Mouse (Mus musculus) cerebellum, adult 11-12 months (tissue): ENCODE results near the gene Fcrlb.
A peak's percentile ranks its signal among the peaks of the same experiment; 100 is the strongest.
"Not testable (repeated sequence)": the region's sequence is repeated elsewhere in the genome, so short reads cannot be mapped to it uniquely, and the experiment has no call there.

Experiments used
- DNase-seq: peaks from one replicate; pipeline ENCODE4 v3.0.0; 2022

Gene Fcrlb

DNA sequence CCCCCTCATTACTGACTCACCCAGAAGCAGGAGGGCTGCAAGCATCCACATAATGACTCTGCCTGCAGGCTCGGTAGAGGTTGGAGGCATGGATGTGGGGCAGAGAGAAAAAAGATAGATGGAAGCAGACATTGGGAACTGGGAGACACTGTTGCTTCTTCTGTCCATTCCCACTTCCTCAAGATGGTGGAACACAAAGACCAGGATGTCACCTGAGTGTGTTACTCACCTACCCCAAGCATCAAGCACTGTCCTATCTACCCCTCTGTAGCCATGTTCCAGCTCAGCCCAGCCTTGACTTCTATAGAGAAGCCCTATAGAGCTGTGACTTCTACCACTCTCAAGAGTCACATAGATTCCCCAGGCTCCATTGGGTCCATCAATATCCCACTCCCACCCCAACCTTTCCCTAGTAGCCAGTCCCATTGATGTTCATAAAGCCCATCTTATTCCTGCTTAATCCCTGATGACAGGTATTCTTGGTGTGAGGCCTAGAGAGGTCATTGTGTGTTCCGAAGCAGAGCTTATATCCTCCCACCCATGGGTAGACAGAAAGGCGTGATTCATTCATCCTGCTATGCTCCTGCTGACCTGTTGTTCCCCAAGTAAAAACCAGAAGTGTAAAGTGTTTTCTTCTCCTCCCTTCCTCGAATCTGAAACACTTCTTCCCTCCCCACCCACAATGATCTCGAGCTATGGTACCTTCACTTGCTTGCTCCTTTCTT, at the start of gene Fcrlb:
Gene Fcrlb, minus strand, starts transcription at position 51 of the 725 bp plus-strand sequence.
- DNase-seq = no peak

GRCm38 (mm10) chr1:170962301-170962700, 49.6 kb upstream of the Fcrlb start:
- DNase-seq = no peak

DNA sequence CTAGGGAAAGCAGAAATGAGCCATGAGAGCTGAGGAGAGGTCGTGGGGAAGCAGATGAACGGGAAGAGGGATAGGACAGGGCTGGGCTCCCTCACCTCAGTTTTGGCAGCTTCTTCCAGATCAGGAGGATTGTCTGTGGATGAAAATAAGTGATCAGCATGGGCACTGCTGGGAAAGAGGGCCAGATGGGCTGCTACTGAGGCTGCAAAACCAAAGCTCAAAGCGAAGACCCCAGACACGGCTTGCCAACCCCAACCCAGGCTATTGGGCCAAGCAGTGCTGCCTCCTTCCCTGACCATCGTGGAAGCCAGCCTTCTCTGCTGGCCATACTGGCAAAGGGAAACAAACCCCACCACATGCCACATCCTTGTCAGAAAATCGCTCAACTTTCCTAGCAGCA, 48.4 kb upstream of the Fcrlb start:
- DNase-seq = no peak

- DNase-seq = no peak
Observed at GRCm38 (mm10) chr1:170959791-170960190, 47.0 kb upstream of the Fcrlb start.

GRCm38 (mm10) chr1:170958225-170958624, 45.5 kb upstream of the Fcrlb start:
- DNase-seq = no peak

- DNase-seq = no peak
Observed at GRCm38 (mm10) chr1:170953192-170953591, 40.5 kb upstream of the Fcrlb start.

- DNase-seq = no peak
Observed at GRCm38 (mm10) chr1:170950772-170951171, 38.0 kb upstream of the Fcrlb start.

GRCm38 (mm10) chr1:170944908-170945307, 32.2 kb upstream of the Fcrlb start:
- not testable (repeated sequence) for DNase-seq

GRCm38 (mm10) chr1:170944151-170944550, 31.4 kb upstream of the Fcrlb start:
- not testable (repeated sequence) for DNase-seq

- no peak for DNase-seq
Observed at GRCm38 (mm10) chr1:170939255-170939654, 26.5 kb upstream of the Fcrlb start.

DNA sequence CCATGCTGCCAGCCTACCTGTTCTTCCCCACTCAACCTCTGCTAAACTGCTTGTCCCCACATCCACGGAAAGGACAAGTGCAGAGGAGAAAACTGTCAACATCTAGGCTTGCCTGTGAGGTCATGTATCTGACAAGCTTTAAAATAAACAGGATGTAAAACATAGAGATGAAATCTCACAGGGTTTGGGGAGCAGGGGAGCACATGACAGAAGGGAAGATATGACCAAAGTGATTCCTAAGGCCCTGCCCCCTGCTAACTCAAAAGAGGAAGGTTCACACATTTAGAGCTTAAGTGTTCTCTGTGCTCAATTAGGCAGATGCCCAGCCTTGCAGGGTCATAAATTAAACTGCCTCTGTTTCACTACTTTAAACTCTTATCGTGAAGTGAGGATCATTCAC, 21.6 kb upstream of the Fcrlb start:
- no peak for DNase-seq

GRCm38 (mm10) chr1:170933940-170934339, 21.2 kb upstream of the Fcrlb start:
- no peak for DNase-seq

DNA sequence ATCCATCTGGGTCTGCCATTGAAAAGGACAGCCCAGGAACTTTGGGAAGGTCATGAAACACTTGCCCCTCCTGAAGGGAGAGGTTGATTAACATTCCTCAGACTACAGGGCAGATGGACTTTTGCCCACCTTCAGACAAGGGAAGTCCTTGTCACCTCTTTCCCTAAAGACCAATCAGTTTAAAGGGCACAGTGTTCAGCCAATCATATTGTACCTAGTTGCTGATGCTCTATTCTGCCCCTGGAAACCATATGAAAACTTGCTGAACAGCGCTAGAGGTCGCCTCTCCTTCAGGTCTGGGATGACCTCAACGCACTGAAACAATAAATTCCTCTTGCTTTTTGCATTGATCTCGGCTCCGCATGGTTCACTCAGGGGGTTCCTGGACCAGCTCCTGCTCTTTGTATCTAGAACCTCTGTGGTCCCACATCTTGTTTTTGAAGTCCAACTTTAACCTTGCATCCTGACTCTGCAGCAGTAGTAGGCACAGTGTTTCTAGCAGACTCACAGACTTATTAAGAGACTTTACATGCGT, 20.7 kb upstream of the Fcrlb start:
- DNase-seq = no peak

GRCm38 (mm10) chr1:170932043-170932442, 19.3 kb upstream of the Fcrlb start:
- DNase-seq = no peak

GRCm38 (mm10) chr1:170929245-170929644, 16.5 kb upstream of the Fcrlb start:
- DNase-seq = no peak

GRCm38 (mm10) chr1:170928467-170928866, 15.7 kb upstream of the Fcrlb start:
- no peak for DNase-seq

DNA sequence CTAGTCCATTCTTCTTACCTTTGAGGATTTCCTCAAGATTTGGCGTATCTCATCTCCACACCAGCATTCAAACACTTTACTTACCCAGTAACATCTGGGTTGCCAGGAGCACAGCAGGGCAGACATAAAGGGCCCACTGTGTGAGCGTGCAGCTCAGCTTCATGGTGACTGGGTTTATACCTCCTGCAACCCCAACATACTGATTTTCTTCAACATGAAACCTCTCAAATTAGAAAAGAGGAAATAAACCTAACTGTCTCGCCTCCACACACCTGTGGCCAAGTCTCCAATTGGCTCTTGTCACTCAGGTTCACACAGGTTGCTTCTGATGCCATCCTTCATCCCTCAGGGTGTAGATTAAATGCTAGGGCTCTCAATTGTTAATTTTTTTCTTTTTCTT, 14.6 kb upstream of the Fcrlb start, which contains the start of gene Fcrla:
Gene Fcrla, minus strand, starts transcription at position 206 of the 400 bp plus-strand sequence.
- no peak for DNase-seq

DNA sequence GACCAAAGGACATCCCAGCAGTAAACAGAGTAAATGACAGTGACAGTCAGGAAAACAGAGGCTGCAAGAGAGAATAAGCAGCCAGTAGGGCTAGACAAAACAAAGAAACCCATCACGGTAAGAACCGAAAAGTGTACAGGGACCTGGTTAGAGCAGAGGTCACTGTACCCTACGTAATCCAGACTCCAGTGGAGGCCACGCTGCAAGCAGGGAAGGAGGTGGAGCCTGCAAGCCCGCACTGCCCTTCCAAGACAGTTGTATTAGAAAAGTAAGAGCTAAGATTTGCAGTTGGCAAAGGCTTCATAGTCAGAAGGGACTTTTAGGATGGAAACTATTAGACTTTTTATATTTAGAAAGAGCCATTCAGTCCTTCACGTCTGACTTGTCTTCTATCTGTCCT, 14.2 kb upstream of the Fcrlb start:
- no peak for DNase-seq

DNA sequence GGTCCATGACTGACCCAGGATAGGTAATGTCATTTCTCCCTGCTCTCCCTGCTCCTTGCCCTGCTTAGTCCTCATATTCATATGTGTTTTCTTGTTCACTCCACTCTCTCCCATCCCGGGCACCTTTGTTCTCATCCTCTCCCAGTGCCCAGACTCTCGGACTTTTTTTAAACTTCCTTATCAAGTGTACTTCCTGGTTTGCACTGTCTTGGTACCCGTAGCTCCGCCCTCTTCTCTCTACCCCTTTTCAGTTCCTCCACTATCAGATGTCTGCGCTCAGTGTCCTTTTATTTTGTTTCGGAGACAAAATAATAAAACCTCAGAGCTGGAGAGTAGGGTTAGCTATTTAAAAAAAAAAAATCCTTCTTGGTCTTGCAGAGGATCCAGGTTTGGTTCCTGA, 11.7 kb upstream of the Fcrlb start:
- no peak for DNase-seq

DNA sequence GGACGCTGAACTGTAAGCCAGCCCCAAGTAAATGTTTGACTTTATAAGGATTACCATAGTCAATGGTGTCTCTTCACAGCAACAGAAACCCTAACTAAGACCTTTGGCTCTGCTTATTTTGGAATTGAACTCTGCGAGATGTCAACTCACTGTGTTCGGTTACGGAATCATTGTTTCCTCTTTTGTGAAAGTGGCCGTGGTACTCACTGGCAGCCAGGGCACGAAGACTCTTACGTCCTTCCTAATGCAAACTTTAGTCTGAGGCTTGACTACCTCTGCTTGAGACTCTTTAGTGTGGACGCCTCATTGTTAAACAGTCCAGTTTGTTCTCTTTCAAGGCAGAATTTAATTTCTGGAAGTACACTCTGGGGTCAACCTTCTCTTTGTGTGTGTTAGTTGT, 6.6 kb upstream of the Fcrlb start:
- no peak for DNase-seq

GRCm38 (mm10) chr1:170915657-170916056, 2.9 kb upstream of the Fcrlb start:
- DNase-seq = no peak

DNA sequence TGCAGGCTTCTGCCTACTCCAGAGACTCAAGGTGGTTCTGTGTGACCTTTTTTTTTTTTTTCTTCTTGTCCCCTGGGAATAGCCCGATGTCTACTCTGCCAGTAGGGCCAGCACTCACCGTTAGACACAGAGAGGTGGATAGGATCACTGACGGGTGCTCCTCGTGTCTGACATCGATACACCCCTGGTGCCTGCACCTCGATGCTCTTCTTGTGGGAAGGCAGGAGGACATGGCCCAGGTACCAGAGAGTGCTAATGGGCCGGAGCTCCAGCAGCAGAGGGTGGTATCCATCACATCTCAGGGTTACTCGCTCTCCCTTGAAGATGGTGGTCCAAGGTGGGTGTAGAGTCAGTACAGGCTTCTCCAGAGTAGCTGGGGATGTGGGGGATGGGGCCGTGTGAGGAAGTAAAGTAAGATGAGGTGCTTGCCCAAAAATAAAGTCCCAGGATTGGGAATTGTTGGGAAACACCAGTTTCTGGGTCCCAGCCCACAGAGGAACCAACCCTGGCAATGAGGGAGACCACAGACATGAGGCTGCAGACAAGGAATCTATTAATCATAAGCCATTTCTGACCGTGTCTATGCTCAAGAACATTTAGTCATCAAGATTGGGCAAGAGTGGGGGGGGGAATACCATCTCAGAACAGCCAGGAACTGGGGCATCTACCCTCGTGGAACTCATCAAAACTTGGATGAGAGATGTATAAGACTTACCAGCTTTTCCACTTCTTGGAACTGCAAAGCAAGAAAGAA, 657 bp downstream of the Fcrlb start:
- no peak for DNase-seq

GRCm38 (mm10) chr1:170908341-170908740, 4.4 kb downstream of the Fcrlb start:
- peak; percentile 51 for DNase-seq
